Mouse (Mus musculus) hindbrain, embryonic 13.5 days (tissue): ENCODE measurements at regions not wholly inside any gene's neighbourhood (a gene's known extent, or its start where the extent isn't known, plus 50 kb on each side); places are given as distances from the start of the nearest gene placed in this dataset.

Experiments
- ATAC-seq: fragments of 200-750 bp; cut with Nextera tagmentation; 2 replicates; pipeline ENCODE4 v1.8.0; 2017; ENCODE audit warnings: moderate TSS enrichment; ENCODE audit not compliant: low FRiP score
- H3K27ac ChIP-seq: fragments of 300-500 bp; sonication (generic); 2 replicates; pipeline ENCODE4 v1.5.1; 2015; ENCODE audit warnings: inconsistent platforms, mild to moderate bottlenecking, moderate library complexity
- H3K27me3 ChIP-seq: fragments of 300-500 bp; sonication (generic); 2 replicates; pipeline ENCODE4 v1.6.1; 2015; ENCODE audit warnings: mild to moderate bottlenecking, inconsistent platforms
- H3K36me3 ChIP-seq: fragments of 300-500 bp; sonication (generic); 2 replicates; pipeline ENCODE4 v1.6.1; 2015; ENCODE audit warnings: mild to moderate bottlenecking, inconsistent platforms
- H3K4me1 ChIP-seq: fragments of 300-500 bp; sonication (generic); replicated peaks from 2 replicates; pipeline ENCODE4 v1.6.1; 2015; ENCODE audit warnings: inconsistent platforms
- H3K4me2 ChIP-seq: fragments of 300-500 bp; sonication (generic); 2 replicates; pipeline ENCODE4 v1.6.1; 2015; ENCODE audit warnings: inconsistent platforms, mild to moderate bottlenecking, moderate library complexity
- H3K4me3 ChIP-seq: fragments of 300-500 bp; sonication (generic); 2 replicates; pipeline ENCODE4 v1.5.1; 2015; ENCODE audit warnings: mild to moderate bottlenecking, inconsistent platforms
- H3K9ac ChIP-seq: fragments of 300-500 bp; sonication (generic); 2 replicates; pipeline ENCODE4 v1.6.1; 2015; ENCODE audit warnings: mild to moderate bottlenecking, inconsistent platforms
- H3K9me3 ChIP-seq: fragments of 300-500 bp; sonication (generic); 2 replicates; pipeline ENCODE4 v1.6.1; 2016; ENCODE audit warnings: inconsistent platforms
- WGBS: fragments of 180-500 bp; shearing (Covaris S2); methylation state at CpG from one replicate; pipeline ENCODE4 v1.1.7; 2015; 5-methylcytosine and 5-hydroxymethylcytosine counted together

GRCm38 (mm10) chr2:115520413-115521139, 60.9 kb upstream of the BC052040 start:
- WGBS: 49% methylated on average over 10 of the region's 10 CpGs
- H3K4me3 ChIP-seq: no peak overlapping the region
- no peak overlapping the region for H3K4me2 ChIP-seq
- no peak overlapping the region for H3K9ac ChIP-seq
- no peaks in the 10 kb centered on the region for H3K9me3 ChIP-seq
- ATAC-seq: no peak
- H3K27me3 ChIP-seq: no peaks in the 10 kb centered on the region
- peaks cover 6% of the 10 kb centered on the region; the same call in 1 of the 2 replicates for H3K4me1 ChIP-seq
- H3K27ac ChIP-seq: no peak overlapping the region
- no peaks in the 10 kb centered on the region for H3K36me3 ChIP-seq

GRCm38 (mm10) chr2:115529878-115530277, 51.6 kb upstream of the BC052040 start:
- H3K9me3 ChIP-seq: no peaks in the 10 kb centered on the region
- H3K4me3 ChIP-seq: no peak overlapping the region
- whole genome bisulfite sequencing: 92% methylated on average over 2 of the region's 2 CpGs

More at GRCm38 (mm10) chr2:115529878-115530277, 51.6 kb upstream of the BC052040 start:
- H3K4me1 ChIP-seq: no peaks in the 10 kb centered on the region
- no peak overlapping the region for H3K4me2 ChIP-seq
- no peak for ATAC-seq
- no peaks in the 10 kb centered on the region for H3K27me3 ChIP-seq
- H3K36me3 ChIP-seq: no peaks in the 10 kb centered on the region
- H3K27ac ChIP-seq: no peak overlapping the region
- H3K9ac ChIP-seq: no peak overlapping the region
